Mouse (Mus musculus) T-cell, adult 2 months (primary cell): ENCODE data around the gene Dusp11.
"Not testable (repeated sequence)": the region's sequence is repeated elsewhere in the genome, so short reads cannot be mapped to it uniquely, and the experiment has no call there.

Source experiments
- DNase-seq: peaks from one replicate; pipeline ENCODE4 v3.0.0; 2022; ENCODE audit warnings: low spot score

Dusp11 gene

DNA sequence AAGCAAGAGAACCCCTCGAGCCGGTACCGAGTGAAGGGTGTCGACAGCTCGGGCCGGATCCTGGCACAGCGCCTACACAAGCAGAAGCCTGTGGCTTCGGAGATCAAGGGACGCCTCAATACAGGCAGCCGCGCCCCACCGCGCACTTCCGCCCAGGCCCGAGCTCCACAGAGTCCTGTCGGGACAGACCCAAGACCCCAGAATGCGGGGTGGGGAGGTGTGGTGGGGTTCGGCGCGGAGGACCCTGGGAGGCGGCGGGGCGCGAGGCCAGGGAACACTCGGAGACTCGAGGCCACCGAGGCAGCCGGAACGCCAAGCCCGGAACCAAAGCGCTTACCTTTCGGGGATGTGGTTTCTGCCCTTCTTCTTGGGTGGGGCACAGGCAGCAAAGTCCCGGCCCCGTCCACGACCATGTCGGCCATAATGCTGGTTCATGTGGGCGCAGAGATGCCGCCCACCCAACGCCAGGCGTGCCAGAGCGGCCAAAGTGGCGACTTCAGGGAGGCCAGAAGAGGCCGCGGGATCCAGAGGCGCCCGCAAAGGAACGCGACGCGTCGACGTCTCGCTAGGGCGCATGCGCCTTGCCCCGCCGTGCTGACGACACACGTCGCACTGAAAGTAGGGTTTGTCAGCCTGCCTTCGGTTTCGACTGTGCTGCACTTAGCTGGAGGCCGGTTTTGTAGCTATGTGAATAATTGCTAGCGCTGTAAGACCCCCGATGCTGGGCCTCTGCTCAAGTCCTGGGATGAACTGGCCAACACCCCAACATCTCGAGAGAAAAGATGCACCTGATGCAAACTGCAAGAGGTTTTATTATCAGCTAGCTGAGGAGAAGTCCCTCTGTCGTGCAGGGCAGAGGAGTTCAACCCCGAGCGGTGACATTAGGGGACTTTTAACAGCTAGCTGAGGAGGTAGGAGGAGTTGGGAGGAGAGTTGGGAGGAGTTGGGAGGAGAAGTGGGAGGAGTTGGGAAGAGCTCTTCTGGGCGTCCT lies at the start of gene Dusp11:
TSS of gene Dusp11 (minus strand) at position 567 of the 991 bp plus-strand sequence.
- DNase-seq: peak; percentile 91

DNA sequence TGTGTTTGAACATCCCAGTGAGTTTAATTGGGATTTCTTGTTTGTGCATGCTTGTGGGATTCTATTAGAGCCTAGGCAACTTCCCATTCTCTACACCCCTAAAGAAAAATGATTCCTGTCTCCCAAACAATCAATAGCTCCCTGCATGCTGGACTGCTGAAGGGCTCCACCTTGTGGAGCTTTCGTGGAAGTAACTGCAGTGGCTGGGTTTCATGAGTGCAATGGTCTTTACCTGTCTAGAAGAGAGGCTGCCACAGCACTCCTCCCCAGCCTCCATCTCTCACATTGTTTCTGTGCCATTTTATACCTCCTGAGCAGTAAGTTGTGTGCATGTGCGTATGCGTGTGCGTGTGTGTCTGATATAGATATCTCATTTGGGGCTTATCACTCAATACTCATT lies 48.5 kb upstream of the Dusp11 start:
- DNase-seq: peak; percentile 48

DNA sequence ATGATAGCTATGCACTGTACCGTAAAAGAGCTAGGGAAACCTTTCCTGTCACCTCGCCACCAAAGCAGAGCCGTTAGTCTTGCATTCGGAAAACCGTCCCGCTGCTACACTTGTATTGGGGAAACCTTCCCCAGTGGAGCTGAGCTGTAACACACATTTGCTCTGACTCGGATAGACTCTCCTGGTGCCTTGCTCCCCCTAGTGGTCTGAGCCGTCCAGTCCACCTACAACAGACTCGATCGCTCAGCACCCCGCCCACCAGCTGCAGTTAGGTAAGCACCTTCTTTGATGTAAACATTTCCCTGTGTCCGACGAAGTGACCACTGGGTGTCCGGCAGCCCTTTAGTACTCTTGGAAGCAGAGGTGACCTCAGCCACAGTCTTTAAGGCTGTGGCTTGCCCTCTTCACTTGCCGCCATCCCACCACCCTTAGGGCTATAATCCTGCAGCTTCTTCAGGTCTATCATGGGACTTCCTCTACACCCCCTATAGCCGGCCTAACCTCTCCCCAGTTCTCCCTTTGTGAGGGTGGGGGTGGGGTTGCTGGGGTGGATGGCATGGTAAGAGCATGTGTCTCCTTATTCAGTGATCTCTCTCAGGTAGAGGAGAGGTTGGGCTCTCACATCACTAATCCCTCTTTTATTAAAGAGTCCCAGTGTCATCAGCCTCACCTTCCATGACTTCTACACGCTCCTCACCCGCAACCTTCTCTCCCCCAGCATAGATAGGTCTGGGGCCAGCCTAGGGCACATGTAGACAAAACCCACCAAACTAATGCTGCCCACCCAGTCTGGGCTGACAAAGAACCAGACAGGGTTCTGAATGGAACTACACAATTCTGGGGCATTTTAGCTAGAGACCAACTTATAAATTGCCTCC lies 43.0 kb upstream of the Dusp11 start:
- peak; percentile 74 for DNase-seq

DNA sequence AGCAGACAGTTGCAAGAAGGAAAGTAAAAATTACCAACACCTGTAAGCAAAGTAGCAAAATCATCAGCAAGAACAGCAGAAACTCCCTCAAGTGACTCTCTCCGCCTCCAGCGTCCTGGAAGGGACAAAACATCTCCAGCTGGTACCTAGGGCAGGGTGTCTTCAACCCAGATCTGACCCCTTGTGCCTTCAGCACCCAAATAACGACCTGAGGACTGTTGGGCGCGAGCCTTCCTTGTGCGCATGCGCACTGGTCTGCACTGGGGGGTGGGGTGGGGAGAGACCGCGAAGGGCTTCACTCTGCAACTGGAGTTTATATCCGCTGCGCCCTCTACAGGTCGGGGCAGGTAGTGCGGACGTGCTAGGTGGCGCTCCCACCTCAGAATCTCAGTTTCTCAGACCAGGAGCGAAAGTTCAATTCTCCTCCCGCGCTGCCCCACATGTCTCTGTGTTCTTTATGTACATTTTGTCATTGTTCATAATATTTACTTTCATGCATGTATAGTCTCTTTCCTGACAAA lies 42.0 kb upstream of the Dusp11 start:
- DNase-seq: peak; percentile 40

DNA sequence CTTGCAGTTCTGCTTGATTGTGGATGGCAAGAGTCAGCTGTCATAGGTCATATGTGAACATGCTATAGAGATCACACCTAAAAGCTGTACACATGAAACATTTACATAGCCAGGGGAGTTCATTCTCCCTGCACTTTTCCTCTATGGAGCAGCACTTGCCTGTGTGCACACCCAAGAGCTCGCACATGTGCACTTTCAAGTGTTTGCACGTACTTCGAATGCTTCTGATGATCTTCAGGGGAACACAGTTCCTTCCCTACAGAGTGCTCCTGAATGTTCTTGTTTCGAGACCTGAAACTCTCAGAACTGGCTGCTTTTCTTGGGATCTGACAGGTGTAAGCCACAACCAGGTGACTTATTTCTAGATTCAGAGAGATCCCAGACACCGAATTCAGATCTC lies 29.3 kb upstream of the Dusp11 start:
- not testable (repeated sequence) for DNase-seq

DNA sequence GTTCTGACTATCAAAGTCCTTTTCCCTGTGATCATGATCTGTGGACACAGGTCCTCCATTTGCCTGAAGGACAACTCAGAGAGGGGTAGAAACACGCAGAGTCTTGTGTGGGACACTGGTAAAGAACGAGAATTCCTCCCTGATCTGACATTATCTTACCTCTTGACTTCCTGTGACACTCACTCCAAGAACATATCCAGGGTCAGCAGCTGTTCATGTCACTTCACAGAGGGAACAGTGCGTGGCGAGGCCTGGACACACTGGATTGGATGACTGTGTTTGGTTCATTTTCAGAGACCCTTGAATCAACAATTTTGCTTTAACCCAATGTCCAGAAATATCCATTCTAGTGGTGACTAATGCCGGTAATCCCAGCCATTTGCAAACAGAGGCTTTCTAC lies 28.1 kb upstream of the Dusp11 start:
- DNase-seq: not testable (repeated sequence)

DNA sequence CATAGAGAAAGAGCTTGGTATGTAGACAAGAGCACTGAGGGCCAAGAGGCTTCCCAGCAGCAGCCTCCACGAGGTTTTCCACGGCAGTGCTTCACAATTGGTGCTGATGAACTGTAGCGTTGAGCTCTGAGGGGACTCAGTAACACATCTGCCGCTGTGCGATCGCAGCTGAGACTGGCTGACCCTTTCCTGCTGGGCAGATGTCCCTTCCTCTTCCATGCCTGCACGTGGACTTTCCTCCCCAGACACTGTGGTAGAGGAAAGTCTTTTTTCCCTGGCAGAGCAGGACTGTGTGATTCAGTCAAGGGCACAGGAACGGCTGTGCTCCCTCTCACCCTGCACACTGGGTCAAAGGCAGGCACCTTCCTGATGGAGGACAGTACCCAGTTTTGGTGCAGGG lies 22.9 kb upstream of the Dusp11 start:
- no peak for DNase-seq

DNA sequence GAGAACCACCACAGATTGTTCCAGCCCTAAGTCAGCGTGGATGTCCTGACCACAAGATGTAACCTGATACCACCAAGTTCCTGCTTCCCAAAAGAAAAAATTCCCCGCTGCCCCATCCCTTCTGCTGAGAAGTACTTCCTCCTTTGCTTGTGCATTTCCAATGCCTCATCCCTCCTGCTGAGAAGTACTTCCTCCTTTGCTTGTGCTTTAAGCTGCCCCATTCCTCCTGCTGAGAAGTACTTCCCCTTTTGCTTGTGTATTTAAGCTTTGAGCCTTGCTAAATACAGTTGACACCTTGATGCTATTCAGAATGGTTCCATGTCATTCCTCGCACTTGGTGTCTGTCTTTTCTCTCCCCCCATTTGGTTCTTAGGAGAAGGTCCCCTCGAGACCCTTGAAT lies 17.3 kb upstream of the Dusp11 start:
- not testable (repeated sequence) for DNase-seq

DNA sequence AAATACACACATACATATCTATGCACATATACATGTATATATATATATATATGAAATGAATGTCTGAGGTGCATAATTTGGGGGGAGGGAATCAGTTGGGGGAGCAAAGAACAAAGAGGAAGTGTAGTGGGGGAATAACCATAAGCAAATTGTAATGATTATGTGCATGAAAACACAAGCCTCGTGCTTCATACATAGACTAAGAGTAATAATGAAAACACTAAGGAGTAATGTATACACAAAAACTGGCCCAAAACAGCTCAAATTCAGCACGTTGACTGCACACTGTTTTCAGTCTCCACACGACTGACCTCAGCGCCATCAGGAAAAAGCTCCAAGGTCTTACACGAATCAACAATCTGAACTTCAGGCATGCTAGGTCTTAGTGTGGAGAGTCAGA lies 14.8 kb upstream of the Dusp11 start:
- DNase-seq: no peak

DNA sequence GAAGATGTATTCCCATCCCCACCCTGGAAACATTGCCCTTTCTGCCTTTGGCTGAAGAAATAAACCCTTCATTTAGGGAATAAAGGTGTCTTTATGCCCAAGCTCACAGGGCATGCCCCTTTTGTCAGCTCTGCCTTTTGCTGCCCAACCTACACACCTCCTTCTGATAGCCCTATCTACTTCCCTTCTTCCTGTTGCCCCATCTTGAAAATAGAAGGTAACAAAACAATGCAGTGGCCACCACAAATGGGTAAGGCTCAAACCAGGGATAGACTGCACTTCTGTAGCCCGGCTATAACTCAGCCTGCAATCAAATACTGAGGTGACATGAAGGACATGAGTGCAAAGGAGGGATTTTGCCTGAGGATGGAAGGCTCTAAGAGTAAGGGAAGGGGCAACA lies 14.3 kb upstream of the Dusp11 start:
- DNase-seq: no peak

DNA sequence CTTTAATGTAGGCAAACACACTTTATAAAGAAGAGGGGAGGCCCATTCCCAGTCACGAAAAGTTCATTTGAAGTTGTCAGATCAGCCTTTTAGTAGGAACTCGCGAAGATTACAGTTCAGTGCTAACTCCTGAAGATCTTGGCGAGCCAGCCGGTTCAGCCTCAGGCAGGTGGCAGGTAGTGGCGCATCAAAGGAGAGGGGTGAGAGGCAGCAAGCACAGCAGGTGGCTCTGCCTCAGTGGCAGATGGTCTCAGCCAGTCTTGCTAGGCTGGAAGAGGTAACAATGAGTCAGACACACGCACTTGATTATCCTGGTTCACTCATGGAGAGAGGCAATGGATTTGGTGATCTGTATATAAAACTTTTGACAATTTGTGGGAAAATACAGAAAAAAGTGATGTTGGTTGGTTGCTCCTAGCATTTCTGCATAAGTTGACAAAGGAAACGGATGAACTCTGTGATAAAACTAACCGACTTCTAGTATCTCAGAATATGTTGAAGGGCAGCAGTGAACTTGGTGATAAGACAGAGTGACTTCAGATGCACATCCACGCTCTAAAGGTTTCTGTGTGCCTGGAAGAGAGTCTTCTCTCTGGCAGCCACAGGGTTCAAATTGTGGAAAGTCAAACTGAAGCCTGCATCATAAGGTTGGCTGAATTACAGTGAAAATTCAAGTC lies 13.6 kb upstream of the Dusp11 start:
- no peak for DNase-seq

DNA sequence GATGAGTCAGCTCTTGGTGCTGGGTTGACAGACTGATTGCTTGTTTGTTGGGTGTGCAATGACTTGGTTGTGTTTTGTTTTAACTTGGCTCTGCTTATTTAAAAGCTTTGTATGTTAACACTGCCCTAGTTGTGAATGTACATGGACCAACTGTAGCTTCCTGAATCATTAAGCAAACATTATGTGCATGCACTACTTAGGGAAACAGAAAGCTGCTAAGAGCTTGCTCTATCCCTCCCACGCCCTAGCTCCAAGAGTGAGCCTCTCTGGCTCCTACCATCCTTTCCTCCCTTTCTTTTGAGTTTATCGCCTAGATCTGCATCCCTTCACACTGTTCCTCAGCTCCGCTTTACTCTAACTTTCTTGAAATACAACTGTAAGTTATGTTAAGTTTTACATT lies 11.9 kb upstream of the Dusp11 start:
- DNase-seq: no peak

DNA sequence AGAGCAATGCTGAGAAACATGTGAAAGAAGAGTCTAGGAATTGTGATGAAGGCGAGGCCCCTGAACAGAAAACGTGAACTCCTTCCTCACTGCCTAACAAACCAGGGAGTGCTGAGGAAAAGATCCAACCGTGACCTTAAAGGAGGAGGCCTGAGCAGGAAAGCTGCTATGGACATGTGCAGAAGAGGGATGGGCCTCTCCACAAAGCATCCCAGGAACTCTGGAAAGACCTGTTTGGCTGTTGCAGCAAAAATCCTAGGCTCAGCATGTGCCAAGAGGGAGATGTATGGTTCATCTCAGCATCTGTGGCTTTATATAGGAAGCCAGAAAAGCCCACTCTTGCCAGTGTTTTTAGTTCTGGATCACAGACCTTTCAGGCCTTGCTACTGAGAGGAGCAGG lies 11.2 kb upstream of the Dusp11 start:
- DNase-seq: no peak

DNA sequence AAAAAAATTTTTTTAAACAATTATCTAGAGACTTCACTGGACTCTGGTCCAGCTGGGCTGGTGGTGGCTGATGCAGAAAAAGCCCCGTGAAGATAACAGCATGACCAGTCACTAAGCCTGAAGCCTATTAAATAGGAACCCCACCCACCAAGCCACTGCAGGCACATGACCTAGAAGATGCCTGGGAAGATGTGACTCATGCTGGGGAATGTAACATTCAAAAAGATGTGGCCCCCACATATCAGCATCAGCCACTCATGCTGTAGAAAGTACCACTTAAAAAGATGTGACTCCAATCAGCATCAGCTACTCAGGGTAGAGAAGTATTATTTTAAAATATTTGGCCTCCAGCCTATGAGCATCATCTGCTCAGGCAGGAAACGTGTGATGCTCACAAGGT lies 8.4 kb upstream of the Dusp11 start:
- DNase-seq: no peak

DNA sequence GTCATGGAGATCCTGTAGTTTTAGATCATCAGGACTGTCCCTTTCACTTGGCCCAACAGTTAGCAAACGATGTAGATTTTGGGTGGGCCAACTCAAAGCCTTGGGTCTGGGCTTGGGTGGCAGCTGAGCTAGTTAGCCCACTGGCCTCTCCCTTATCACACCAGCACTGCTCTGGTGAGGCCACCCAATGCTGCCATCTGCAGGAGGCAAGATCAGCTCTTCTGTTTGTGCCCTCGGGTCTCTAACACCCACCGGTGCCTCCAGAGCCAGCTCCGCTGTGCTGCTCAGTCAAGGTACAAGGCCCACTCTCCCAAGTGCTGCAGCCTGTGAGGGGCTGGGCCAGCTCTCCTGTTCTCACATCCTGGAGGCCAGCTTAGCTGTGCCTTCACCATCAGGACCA lies 5.2 kb upstream of the Dusp11 start:
- peak; percentile 42 for DNase-seq

DNA sequence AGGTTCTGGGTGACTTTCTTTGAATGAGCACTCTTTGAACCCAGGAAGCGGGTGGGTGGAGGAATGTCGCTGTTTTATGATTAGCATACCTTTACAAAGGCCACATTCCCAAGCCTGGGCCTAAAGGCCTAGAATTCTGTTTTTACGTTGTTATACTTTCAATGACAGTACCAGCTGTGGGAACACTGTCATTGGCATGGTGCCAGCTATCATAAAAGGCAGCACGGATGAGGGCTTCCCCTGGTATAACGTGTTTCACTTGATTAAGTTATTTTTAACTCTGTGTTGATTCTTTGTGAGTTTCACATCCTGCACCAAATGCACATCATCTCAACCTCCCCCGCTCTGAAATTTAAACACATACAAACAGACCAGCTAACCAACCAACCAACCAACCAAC lies 4.6 kb upstream of the Dusp11 start:
- DNase-seq: peak; percentile 73

DNA sequence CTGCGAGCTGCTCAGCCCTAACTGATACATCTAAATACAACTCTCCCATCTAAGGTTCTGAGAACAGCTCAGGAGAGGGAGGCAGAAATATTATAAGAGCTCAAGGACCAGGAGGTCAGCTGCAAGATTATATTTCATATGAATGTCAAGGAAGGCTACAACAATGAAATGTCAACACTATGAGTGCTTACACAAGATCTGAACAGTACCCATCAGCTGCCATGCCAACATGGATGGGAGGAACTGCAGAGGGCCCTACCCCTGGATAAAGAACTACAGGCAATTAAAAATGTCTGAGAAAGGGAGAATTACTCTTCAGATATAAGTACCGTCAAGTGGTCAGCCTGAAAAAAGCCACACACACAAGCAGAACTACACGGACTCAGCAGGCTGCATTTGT lies 3.9 kb downstream of the Dusp11 start:
- no peak for DNase-seq

DNA sequence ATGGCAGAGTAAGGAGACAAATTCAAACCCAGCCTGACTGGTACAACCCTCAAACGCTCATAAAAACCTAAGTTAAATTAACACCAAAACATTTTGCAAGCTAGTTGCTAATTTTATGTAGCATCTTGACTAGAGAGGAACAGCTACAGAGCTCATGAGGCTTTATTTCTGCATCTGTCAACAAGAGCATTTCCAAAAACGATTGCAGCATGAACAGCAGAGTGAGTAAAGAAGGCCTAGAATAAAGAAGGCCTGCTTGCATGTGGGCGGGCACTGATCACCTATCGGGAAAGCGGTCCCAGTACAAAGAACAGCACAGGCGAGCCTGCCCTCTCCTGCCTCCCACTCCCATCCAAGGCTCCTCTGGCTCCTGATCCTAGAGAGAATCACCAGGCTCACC lies 12.9 kb downstream of the Dusp11 start:
- no peak for DNase-seq

DNA sequence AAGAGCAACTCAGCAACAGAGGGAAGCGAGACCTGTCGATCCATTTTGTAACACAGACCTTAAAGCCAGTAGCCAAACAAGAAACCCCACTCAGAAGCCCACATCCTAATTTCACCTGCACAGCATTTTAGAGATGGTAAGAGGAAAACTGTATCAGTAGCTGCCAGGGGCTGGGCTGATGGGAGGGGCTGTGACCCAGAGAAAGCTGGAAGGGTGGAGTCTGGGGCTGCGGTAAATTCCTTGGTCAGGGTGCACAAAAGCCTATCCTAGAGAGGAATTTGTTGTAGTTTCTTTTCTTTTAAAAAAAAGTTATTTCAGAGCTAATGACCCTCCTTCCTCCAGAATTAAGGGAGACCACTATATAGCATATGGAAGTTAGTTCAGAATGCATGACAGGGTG lies 19.0 kb downstream of the Dusp11 start:
- DNase-seq: no peak

DNA sequence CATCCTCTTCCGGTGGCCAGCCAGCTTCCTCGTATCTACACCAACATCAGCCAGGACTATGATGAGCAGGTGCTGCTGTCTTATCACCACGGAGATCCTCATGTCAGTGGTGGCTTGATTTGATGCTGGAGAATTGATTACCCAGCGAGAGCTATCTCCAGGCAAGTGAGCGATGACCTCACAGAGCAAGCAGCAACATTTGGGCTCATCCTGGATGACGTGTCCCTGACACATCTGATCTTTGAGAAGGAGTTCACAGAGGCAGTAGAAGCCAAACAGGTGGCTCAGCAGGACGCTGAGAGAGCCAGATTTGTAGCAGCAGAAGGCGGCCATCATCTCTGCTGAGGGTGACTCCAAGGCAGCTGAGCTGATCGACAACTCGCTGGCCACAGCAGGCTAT lies 22.8 kb downstream of the Dusp11 start:
- DNase-seq: no peak

DNA sequence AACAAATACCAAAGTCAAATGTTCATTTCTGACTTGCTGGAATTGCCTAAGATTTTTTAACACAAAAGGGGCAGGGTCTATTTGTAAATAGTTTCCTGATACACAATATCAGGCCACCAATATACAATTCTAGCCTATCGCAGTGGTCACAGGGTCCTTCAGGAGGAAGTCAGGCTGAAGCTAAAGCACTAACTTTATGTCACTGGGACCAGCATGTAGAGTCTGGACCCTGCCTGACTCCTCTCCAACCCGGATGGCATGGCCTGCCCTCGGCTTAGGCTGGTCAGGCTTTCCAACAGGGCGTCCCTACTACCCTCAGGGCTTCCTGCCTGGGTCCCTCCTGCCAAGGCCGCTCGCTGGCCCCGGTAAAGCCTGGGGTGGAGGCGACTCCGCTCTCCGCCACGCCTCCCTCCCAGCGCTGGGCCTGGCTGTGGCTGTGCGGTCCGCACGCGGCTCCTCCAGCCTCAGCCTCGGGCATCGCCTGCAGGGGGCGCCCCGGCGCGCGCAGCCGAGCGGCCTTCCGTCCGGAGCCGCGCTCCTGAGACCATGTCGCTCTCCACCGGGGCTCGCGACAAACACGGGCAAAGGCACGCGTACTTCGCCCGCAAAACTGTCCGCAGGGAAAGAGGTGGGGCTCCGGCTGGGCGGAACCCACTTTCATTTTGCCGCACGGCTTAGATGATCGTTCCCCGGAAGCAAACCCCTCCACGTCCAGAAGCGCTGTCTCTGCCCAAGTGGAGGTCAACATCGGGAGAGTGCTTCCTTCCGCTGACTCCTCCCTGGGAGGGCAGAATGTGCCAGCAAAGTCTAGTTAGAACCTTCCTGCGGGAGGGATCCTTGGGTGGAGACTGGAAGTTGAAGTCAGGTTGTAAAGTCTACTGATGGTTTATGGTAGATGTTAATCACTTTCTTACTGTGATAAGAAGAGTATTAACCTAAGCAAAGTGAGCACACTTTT lies 24.7 kb downstream of the Dusp11 start:
- peak; percentile 79 for DNase-seq
